ENCODE assay signal across 14 mouse cellular contexts in genomic region chr6:87873104-87873503, GRCm38 (mm10). TPM values are rescaled to one million over a fixed set of nuclear protein-coding genes. Genes with fewer than 3 reads are reported as not detected.
DNase-seq lines count a peak whose midpoint lies in the region; ATAC-seq and TF ChIP-seq lines count a peak whose summit lies in the region.
"Had no signal": no experiment of that assay in that cellular context is flagged by ENCODE, and none has a peak within 500 bp of the region (broad histone marks: within the 10 kb centered on the region; RNA-seq: fewer than 3 reads in every experiment).

No protein-coding gene starts in this region.

- H3K9ac ChIP-seq in heart, adult 2 months (ENCODE audit: low read depth, low read length): no peak overlapping the region
- H3K9ac ChIP-seq in midbrain, embryonic 11.5 days (ENCODE audit: low read length): no peak overlapping the region
- H3K9ac ChIP-seq in midbrain, postnatal 0 days (replicated peaks; ENCODE audit: low read length, poor library complexity, severe bottlenecking): no peak overlapping the region
- H3K9ac ChIP-seq: hindbrain, embryonic 12.5 days had no signal

- TF ChIP-seq POLR2A in heart, adult 2 months (IDR thresholded peaks at IDR 0.05; ENCODE audit: insufficient read depth, low read depth, low read length): no peak

- H3K4me1 ChIP-seq in heart, adult 2 months (ENCODE audit: control insufficient read depth, insufficient read depth, low read length): peaks cover 8% of the 10 kb centered on the region
- no peaks in the 10 kb centered on the region for H3K4me1 ChIP-seq in midbrain, embryonic 11.5 days (ENCODE audit: control insufficient read depth, insufficient read depth, low read length)
- no peaks in the 10 kb centered on the region for H3K4me1 ChIP-seq in midbrain, postnatal 0 days (ENCODE audit: insufficient read depth, low read length)
- H3K4me1 ChIP-seq: hindbrain, embryonic 12.5 days had no signal

- no peak for ATAC-seq in midbrain, embryonic 11.5 days (ENCODE audit: low FRiP score)
- ATAC-seq in midbrain, postnatal 0 days (ENCODE audit: low FRiP score): no peak
- ATAC-seq: CD4-positive, CD25-positive, alpha-beta regulatory T cell, adult 4 months; Patski had no signal

- peak overlapping the region; percentile 67 for H3K27ac ChIP-seq in heart, adult 2 months
- H3K27ac ChIP-seq in midbrain, embryonic 11.5 days (ENCODE audit: low read depth, low read length): no peak overlapping the region
- H3K27ac ChIP-seq in midbrain, postnatal 0 days (ENCODE audit: low read depth, low read length): no peak overlapping the region
- H3K27ac ChIP-seq: hindbrain, embryonic 12.5 days had no signal

- no peaks in the 10 kb centered on the region for H3K36me3 ChIP-seq in heart, adult 2 months (ENCODE audit: control insufficient read depth, insufficient read depth, low read length)
- no peaks in the 10 kb centered on the region for H3K36me3 ChIP-seq in midbrain, embryonic 11.5 days (ENCODE audit: control insufficient read depth, insufficient read depth, low read length)
- no peaks in the 10 kb centered on the region for H3K36me3 ChIP-seq in midbrain, postnatal 0 days (ENCODE audit: insufficient read depth, low read length)
- H3K36me3 ChIP-seq: hindbrain, embryonic 12.5 days had no signal

- 21% methylated on average over 1 of the region's 1 CpGs for WGBS in heart, adult 2 months
- 56% methylated on average over 1 of the region's 1 CpGs for WGBS in midbrain, embryonic 11.5 days
- 43% methylated on average over 1 of the region's 1 CpGs for WGBS in midbrain, postnatal 0 days

- no peak overlapping the region for H3K4me3 ChIP-seq in heart, adult 2 months
- H3K4me3 ChIP-seq in midbrain, embryonic 11.5 days (ENCODE audit: low read depth, low read length): no peak overlapping the region
- H3K4me3 ChIP-seq in midbrain, postnatal 0 days (ENCODE audit: low read depth, low read length): no peak overlapping the region
- H3K4me3 ChIP-seq: hindbrain, embryonic 12.5 days had no signal

- peak; percentile 12; the same call in 1 of the 2 replicates for TF ChIP-seq CTCF in heart, adult 2 months (IDR thresholded peaks at IDR 0.05)
- TF ChIP-seq CTCF in midbrain, postnatal 0 days (IDR thresholded peaks at IDR 0.05): no peak

- peak; percentile 82; the same call in 1 of the 2 replicates for TF ChIP-seq EP300 in heart, adult 2 months (IDR thresholded peaks at IDR 0.05; ENCODE audit: insufficient read depth, low read depth, low read length)

- intact Hi-C loops in heart, adult 2 months (cut with DNase I): no loop called here
- intact Hi-C loops in heart, postnatal 25 days (cut with DNase I): no loop called here
- intact Hi-C loops in heart, postnatal 14 days (cut with DNase I): no loop called here

- peak in 1 of 2 experiments; percentile 74 for DNase-seq in heart, adult 2 months
- DNase-seq in heart, postnatal 25 days (ENCODE audit: low spot score): no peak
- peak; percentile 26 for DNase-seq in midbrain, embryonic 11.5 days (ENCODE audit: low spot score, missing footprints)
- no peak for DNase-seq in midbrain, postnatal 0 days (ENCODE audit: low spot score)
- peak; percentile 41 to 46 for DNase-seq in heart, postnatal 14 days
- DNase-seq in retina, postnatal 1 day: no peak
- no peak for DNase-seq in cerebellum, adult 9-11 months
- DNase-seq in layer of hippocampus, adult 11-12 months (ENCODE audit: low spot score): no peak
- DNase-seq: adrenal gland, postnatal 10 days; lung, adult 2 months; thymus, postnatal 4 days had no signal

- no peaks in the 10 kb centered on the region for H3K27me3 ChIP-seq in heart, adult 2 months (ENCODE audit: control insufficient read depth, insufficient read depth, low read length)
- H3K27me3 ChIP-seq in midbrain, embryonic 11.5 days (ENCODE audit: control insufficient read depth, insufficient read depth, low read length): no peaks in the 10 kb centered on the region
- no peaks in the 10 kb centered on the region for H3K27me3 ChIP-seq in midbrain, postnatal 0 days (ENCODE audit: insufficient read depth, low read length)
- H3K27me3 ChIP-seq: hindbrain, embryonic 12.5 days; Patski had no signal

- H3K9me3 ChIP-seq in midbrain, embryonic 11.5 days (ENCODE audit: control insufficient read depth, low read length): no peaks in the 10 kb centered on the region
- H3K9me3 ChIP-seq in midbrain, postnatal 0 days (ENCODE audit: low read length): no peaks in the 10 kb centered on the region
- H3K9me3 ChIP-seq: hindbrain, embryonic 12.5 days had no signal

- H3K4me2 ChIP-seq in midbrain, embryonic 11.5 days: no peak overlapping the region
- no peak overlapping the region for H3K4me2 ChIP-seq in midbrain, postnatal 0 days (ENCODE audit: low read depth, low read length, poor library complexity, severe bottlenecking)
- H3K4me2 ChIP-seq: hindbrain, embryonic 12.5 days had no signal

- no peaks in the 10 kb centered on the region for H3K79me2 ChIP-seq in heart, adult 2 months (replicated peaks; ENCODE audit: control insufficient read depth, insufficient read depth, low read length)

RNA-seq across cellular contexts. Expression of gene Copg1, which starts 14.5 kb away (rescaled TPM):
- total RNA-seq in heart, adult 2 months (2021): 10 to 100 TPM; 40.3 to 41.0 TPM
- 29.5 and 35.9 TPM in 2 replicates for polyA plus RNA-seq in heart, adult 2 months (2012; rRNA removed)
- total RNA-seq in heart, postnatal 25 days (2021): 10 to 100 TPM; 42.6 to 46.1 TPM
- polyA plus RNA-seq in midbrain, embryonic 11.5 days (2014; fragmentation: Nextera tagmentation; extraction: Ambion mirVana): 124 and 132 TPM in 2 replicates
- 202 and 226 TPM in 2 replicates for total RNA-seq in midbrain, postnatal 0 days (2014; rRNA removed)
- 191 and 216 TPM in 2 replicates for polyA plus RNA-seq in midbrain, postnatal 0 days (2015; fragmentation: Nextera tagmentation; extraction: Ambion mirVana)
- total RNA-seq in heart, postnatal 14 days (2021): 10 to 100 TPM; 50.4 to 55.7 TPM

RNA-seq across cellular contexts. Expression of gene Cnbp, which starts 22.2 kb away (rescaled TPM):
- total RNA-seq in heart, adult 2 months (2021): 100 to 1,000 TPM; 303 to 355 TPM
- polyA plus RNA-seq in heart, adult 2 months (2012; rRNA removed): 201 and 451 TPM in 2 replicates
- 100 to 1,000 TPM; 279 to 311 TPM for total RNA-seq in heart, postnatal 25 days (2021)
- polyA plus RNA-seq in midbrain, embryonic 11.5 days (2014; fragmentation: Nextera tagmentation; extraction: Ambion mirVana): 1,266 and 1,289 TPM in 2 replicates
- total RNA-seq in midbrain, postnatal 0 days (2014; rRNA removed): 178 and 197 TPM in 2 replicates
- polyA plus RNA-seq in midbrain, postnatal 0 days (2015; fragmentation: Nextera tagmentation; extraction: Ambion mirVana): 550 and 577 TPM in 2 replicates
- total RNA-seq in heart, postnatal 14 days (2021): 100 to 1,000 TPM; 279 to 283 TPM

RNA-seq across cellular contexts. Expression of gene Isy1, which starts 34.5 kb away (rescaled TPM):
- 10 to 100 TPM; 22.3 to 22.8 TPM for total RNA-seq in heart, adult 2 months (2021)
- polyA plus RNA-seq in heart, adult 2 months (2012; rRNA removed): 7.3 and 15.1 TPM in 2 replicates
- total RNA-seq in heart, postnatal 25 days (2021): 10 to 100 TPM; 19.5 to 21.9 TPM
- 66.4 and 71.5 TPM in 2 replicates for polyA plus RNA-seq in midbrain, embryonic 11.5 days (2014; fragmentation: Nextera tagmentation; extraction: Ambion mirVana)
- 21.7 and 22.5 TPM in 2 replicates for total RNA-seq in midbrain, postnatal 0 days (2014; rRNA removed)
- polyA plus RNA-seq in midbrain, postnatal 0 days (2015; fragmentation: Nextera tagmentation; extraction: Ambion mirVana): 20.7 and 25.9 TPM in 2 replicates
- total RNA-seq in heart, postnatal 14 days (2021): 10 to 100 TPM; 17.8 TPM

RNA-seq across cellular contexts. Expression of gene Gm45140, which starts 37.5 kb away (rescaled TPM):
- total RNA-seq in heart, adult 2 months (2021): 1 to 10 TPM in 1 of 2 experiments, under 1 TPM in 1; 0.23 to 1.4 TPM
- polyA plus RNA-seq in heart, adult 2 months (2012; rRNA removed): 0.16 and 0.79 TPM in 2 replicates
- 1 to 10 TPM; 1.2 to 1.6 TPM for total RNA-seq in heart, postnatal 25 days (2021)
- 1.9 and 4.0 TPM in 2 replicates for polyA plus RNA-seq in midbrain, embryonic 11.5 days (2014; fragmentation: Nextera tagmentation; extraction: Ambion mirVana)
- 5.4 TPM in 1 of 2 replicates, not detected in the other for total RNA-seq in midbrain, postnatal 0 days (2014; rRNA removed)
- 1.2 and 1.8 TPM in 2 replicates for polyA plus RNA-seq in midbrain, postnatal 0 days (2015; fragmentation: Nextera tagmentation; extraction: Ambion mirVana)
- total RNA-seq in heart, postnatal 14 days (2021): 1 to 10 TPM in 1 of 2 experiments, under 1 TPM in 1; 0.55 to 1.5 TPM

RNA-seq across cellular contexts. Expression of gene Hmces, which starts 40.6 kb away (rescaled TPM):
- total RNA-seq in heart, adult 2 months (2021): 1 to 10 TPM; 8.3 to 9.1 TPM
- 8.2 and 9.4 TPM in 2 replicates for polyA plus RNA-seq in heart, adult 2 months (2012; rRNA removed)
- total RNA-seq in heart, postnatal 25 days (2021): 10 to 100 TPM in 1 of 2 experiments, 1 to 10 TPM in 1; 8.5 to 10.3 TPM
- 42.8 and 47.6 TPM in 2 replicates for polyA plus RNA-seq in midbrain, embryonic 11.5 days (2014; fragmentation: Nextera tagmentation; extraction: Ambion mirVana)
- total RNA-seq in midbrain, postnatal 0 days (2014; rRNA removed): 30.7 and 33.0 TPM in 2 replicates
- polyA plus RNA-seq in midbrain, postnatal 0 days (2015; fragmentation: Nextera tagmentation; extraction: Ambion mirVana): 34.6 and 35.5 TPM in 2 replicates
- total RNA-seq in heart, postnatal 14 days (2021): 10 to 100 TPM; 12.0 to 12.2 TPM

Comparison
In these comparisons a context has a peak if more than half of its experiments do, and no peak if none do; other contexts are left out.
1. DNase-seq: peak in midbrain, embryonic 11.5 days (single experiment) and heart, postnatal 14 days (2 of 2); none in heart, postnatal 25 days (single experiment), midbrain, postnatal 0 days (single experiment), retina, postnatal 1 day (single experiment), cerebellum, adult 9-11 months (single experiment) and layer of hippocampus, adult 11-12 months (single experiment).